Mouse (Mus musculus): ENCODE measurements around the gene Sub1. TPM values are rescaled to one million over a fixed set of nuclear protein-coding genes. Genes with fewer than 3 reads are reported as not detected.

Sub1 gene
- polyA plus RNA-seq, 1 experiment from 2014 or later, result 735 TPM

DNA sequence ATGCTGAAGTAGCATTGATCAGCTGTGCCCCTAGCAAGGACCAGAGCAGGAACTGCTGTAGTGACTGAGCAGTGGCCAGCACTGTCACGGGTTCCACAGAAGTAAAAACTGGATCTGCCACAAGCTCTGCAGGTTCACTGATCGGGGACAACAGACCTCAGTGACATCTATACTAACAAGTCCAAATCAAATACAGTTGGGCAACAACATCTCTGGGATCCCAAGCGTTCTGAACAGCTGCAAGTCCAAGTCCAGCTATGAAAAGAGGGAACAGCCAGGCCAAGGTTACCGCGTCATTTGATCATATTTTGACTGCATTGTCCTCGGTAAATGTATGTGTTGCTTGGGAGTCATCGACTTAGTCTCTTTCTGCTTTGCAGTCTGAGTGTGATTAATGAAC, 10.6 kb upstream of the Sub1 start:
- H3K27ac ChIP-seq (ENCODE audit: low read depth, low read length), result no peak overlapping the region
- no peak overlapping the region for H3K4me2 ChIP-seq (ENCODE audit: low read depth)
- no peaks in the 10 kb centered on the region for H3K4me1 ChIP-seq (ENCODE audit: control insufficient read depth, insufficient read depth, low read length)
- no peak overlapping the region for H3K4me3 ChIP-seq (ENCODE audit: low read depth, low read length)
- no peaks in the 10 kb centered on the region for H3K9me3 ChIP-seq (ENCODE audit: control insufficient read depth, low read length)
- DNase-seq (ENCODE audit: low spot score) (no peak), ATAC-seq (ENCODE audit: insufficient read depth, low FRiP score, low TSS enrichment) (no peak)
- WGBS, result 86% methylated on average over 7 of the region's 7 CpGs
- H3K36me3 ChIP-seq (ENCODE audit: control insufficient read depth, insufficient read depth, low read length), result no peaks in the 10 kb centered on the region
- no peaks in the 10 kb centered on the region for H3K27me3 ChIP-seq (ENCODE audit: control insufficient read depth, insufficient read depth, low read length)
- H3K9ac ChIP-seq (ENCODE audit: low read length), result no peak overlapping the region

DNA sequence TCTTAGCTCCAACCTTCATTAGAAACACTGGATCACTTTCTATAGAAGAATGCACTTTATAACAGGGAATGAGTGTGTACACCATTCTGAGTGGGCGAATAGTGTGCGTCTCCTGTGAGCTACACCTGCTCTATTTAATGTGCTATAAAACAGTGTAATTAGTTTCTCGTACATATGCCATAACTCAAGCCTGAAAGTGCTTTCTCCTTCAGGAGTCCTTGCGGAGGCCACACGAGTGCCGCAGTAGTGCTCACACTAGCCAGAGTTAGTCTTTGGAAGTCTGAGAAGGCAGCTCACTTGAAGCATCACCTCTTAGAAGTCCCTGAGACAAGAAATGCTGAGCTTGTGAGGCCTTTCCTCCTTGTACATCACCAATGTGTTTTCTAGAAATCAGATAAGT, 9.4 kb upstream of the Sub1 start:
- no peak overlapping the region for H3K9ac ChIP-seq (ENCODE audit: low read length)
- no peak overlapping the region for H3K4me3 ChIP-seq (ENCODE audit: low read depth, low read length)
- no peak overlapping the region for H3K27ac ChIP-seq (ENCODE audit: low read depth, low read length)
- H3K27me3 ChIP-seq (ENCODE audit: control insufficient read depth, insufficient read depth, low read length), result no peaks in the 10 kb centered on the region
- no peaks in the 10 kb centered on the region for H3K36me3 ChIP-seq (ENCODE audit: control insufficient read depth, insufficient read depth, low read length)
- no peaks in the 10 kb centered on the region for H3K9me3 ChIP-seq (ENCODE audit: control insufficient read depth, low read length)
- H3K4me1 ChIP-seq (ENCODE audit: control insufficient read depth, insufficient read depth, low read length), result no peaks in the 10 kb centered on the region
- DNase-seq (ENCODE audit: low spot score), result no peak
- ATAC-seq (ENCODE audit: insufficient read depth, low FRiP score, low TSS enrichment), result no peak
- H3K4me2 ChIP-seq (ENCODE audit: low read depth), result no peak overlapping the region
- 88% methylated on average over 6 of the region's 6 CpGs for WGBS

DNA sequence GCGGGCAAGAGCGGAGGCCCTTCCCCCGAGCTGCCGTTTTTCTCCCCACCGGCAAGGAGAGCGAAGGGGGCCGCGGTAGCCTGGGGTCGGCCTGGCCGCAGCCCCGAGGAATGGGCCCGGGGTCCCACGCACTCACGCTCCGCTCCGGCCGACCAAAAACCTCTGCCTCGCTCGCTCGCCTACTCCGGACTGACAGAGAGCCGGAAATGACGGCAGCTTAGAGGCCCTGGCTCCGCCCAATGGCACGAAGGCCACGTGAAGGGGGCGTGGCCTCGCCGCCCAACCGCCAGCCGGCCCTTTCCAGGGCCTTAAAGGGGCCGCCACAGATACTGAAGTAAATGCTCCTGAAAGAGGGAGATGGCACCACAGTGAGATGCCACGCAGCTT, 975 bp downstream of the Sub1 start:
- Histone ChIP-seq H3K4me1 (ENCODE audit: control insufficient read depth, insufficient read depth, low read length) (peaks cover 4% of the 10 kb centered on the region; the same call in 1 of the 2 replicates), H3K9me3 (ENCODE audit: control insufficient read depth, low read length) (no peaks in the 10 kb centered on the region), H3K4me2 (ENCODE audit: low read depth) (peak overlapping the region; percentile 76), H3K4me3 (ENCODE audit: low read depth, low read length) (peak overlapping the region; percentile 99), H3K27me3 (ENCODE audit: control insufficient read depth, insufficient read depth, low read length) (no peaks in the 10 kb centered on the region), H3K9ac (ENCODE audit: low read length) (peak overlapping the region; percentile 90), H3K27ac (ENCODE audit: low read depth, low read length) (peak overlapping the region; percentile 72; the same call in 1 of the 2 replicates), H3K36me3 (ENCODE audit: control insufficient read depth, insufficient read depth, low read length) (peaks cover 2% of the 10 kb centered on the region; the same call in 1 of the 2 replicates)
- WGBS, result 0% methylated on average over 33 of the region's 33 CpGs
- peak; percentile 98 for ATAC-seq (ENCODE audit: insufficient read depth, low FRiP score, low TSS enrichment)
- peak; percentile 97 for DNase-seq (ENCODE audit: low spot score)

DNA sequence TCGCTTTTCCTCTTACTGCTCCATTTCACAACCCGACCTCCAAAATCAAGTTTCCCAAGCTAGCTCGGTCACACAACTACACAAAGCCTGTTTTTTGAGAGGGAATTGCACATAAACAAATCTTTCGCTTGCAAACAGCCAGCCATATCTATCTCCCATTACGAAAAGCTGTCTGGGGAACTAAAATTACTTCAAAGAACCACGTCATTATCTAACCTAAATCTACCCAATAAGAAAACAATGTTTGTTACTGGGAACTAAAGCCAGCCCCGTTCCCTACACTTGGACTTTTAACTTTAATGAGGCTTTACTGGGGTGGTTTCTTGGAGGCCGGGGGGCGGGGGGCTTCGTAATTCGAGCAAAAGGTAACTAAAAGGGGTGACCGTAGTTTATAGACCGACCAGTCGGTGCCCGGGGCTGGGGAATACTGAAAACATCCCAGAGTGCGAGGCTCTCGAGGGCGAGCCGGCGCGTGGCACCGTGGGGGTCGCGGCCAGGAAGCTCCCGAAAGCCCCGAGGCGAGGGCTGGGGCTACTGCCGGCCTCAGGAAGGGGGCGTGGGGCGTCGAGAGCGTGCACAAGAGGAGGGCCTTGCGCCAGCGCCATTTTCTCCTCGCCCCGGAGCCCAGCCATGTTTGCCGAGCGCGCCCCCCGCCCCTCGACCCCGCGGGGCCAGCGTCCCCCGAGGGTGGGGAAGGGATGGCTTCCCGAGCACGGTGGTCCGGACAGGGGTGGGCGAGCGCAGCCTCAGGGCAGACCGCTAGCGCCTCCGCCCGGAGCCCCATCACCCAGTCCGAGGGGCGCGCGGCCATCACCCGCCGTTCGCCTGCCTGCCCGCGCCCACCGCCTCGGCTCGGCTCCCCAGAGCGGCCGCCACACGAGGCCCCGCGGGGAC, 1.6 kb downstream of the Sub1 start:
- ATAC-seq (ENCODE audit: insufficient read depth, low FRiP score, low TSS enrichment) (peak; percentile 83), DNase-seq (ENCODE audit: low spot score) (peak; percentile 77)
- peak overlapping the region; percentile 90 for H3K9ac ChIP-seq (ENCODE audit: low read length)
- peak overlapping the region; percentile 76 for H3K4me2 ChIP-seq (ENCODE audit: low read depth)
- H3K27ac ChIP-seq (ENCODE audit: low read depth, low read length), result peak overlapping the region; percentile 72; the same call in 1 of the 2 replicates
- peaks cover 4% of the 10 kb centered on the region; the same call in 1 of the 2 replicates for H3K4me1 ChIP-seq (ENCODE audit: control insufficient read depth, insufficient read depth, low read length)
- no peaks in the 10 kb centered on the region for H3K27me3 ChIP-seq (ENCODE audit: control insufficient read depth, insufficient read depth, low read length)
- peak overlapping the region; percentile 99 for H3K4me3 ChIP-seq (ENCODE audit: low read depth, low read length)
- H3K36me3 ChIP-seq (ENCODE audit: control insufficient read depth, insufficient read depth, low read length), result peaks cover 2% of the 10 kb centered on the region; the same call in 1 of the 2 replicates
- 1% methylated on average over 46 of the region's 71 CpGs for WGBS
- H3K9me3 ChIP-seq (ENCODE audit: control insufficient read depth, low read length), result no peaks in the 10 kb centered on the region

DNA sequence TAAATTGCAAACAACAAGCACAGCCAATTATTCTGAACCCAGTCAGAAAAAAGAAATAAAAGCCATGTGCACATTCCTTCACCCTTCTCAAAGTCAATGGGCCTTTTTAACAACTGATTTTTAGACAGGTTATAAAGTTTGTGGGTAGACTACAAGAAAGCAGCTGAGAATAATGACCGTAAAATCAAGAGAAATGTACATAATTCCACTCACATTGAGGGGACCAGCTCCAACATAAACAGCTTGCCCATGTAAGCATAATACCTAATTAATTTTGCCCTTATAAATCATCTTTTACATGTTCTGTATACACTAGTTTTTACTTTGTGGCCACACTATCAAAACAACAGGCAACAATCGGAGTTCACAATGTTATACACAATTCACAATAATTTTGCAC, 2.8 kb downstream of the Sub1 start:
- DNase-seq (ENCODE audit: low spot score), result no peak
- Histone ChIP-seq H3K27me3 (ENCODE audit: control insufficient read depth, insufficient read depth, low read length) (no peaks in the 10 kb centered on the region), H3K9me3 (ENCODE audit: control insufficient read depth, low read length) (no peaks in the 10 kb centered on the region), H3K4me1 (ENCODE audit: control insufficient read depth, insufficient read depth, low read length) (peaks cover 4% of the 10 kb centered on the region; the same call in 1 of the 2 replicates), H3K4me2 (ENCODE audit: low read depth) (peak overlapping the region; percentile 76), H3K27ac (ENCODE audit: low read depth, low read length) (no peak overlapping the region), H3K4me3 (ENCODE audit: low read depth, low read length) (no peak overlapping the region), H3K36me3 (ENCODE audit: control insufficient read depth, insufficient read depth, low read length) (peaks cover 2% of the 10 kb centered on the region; the same call in 1 of the 2 replicates), H3K9ac (ENCODE audit: low read length) (no peak overlapping the region)
- 83% methylated on average over 2 of the region's 2 CpGs for WGBS
- ATAC-seq (ENCODE audit: insufficient read depth, low FRiP score, low TSS enrichment), result no peak

DNA sequence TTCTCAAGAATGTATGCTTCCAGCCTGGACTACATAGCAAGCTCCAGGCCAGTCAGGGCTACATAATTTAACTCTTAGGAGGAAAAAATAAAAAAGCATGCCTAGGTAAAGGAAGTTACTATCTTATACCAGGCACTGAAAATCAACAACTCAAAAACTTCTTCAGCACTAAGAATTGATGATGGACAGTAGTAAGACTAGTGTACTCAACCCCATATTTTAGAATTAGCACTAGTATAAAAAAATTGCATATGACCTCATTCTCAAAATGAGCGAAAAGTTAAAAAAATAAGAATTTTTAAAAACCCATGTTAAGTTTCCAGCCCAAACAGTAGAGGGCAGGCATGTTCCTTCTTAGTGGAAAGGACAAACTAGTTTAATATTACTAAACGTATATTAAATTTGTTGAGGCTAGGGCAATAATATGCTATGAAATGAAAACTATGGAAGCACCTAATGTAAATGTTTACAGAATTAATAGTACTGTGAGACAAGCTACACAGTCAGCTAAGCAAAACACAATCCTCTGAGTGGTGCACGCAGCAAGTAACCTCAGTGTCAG, 5.2 kb downstream of the Sub1 start:
- H3K36me3 ChIP-seq (ENCODE audit: control insufficient read depth, insufficient read depth, low read length), result peaks cover 4% of the 10 kb centered on the region
- 93% methylated on average over 3 of the region's 3 CpGs for WGBS

DNA sequence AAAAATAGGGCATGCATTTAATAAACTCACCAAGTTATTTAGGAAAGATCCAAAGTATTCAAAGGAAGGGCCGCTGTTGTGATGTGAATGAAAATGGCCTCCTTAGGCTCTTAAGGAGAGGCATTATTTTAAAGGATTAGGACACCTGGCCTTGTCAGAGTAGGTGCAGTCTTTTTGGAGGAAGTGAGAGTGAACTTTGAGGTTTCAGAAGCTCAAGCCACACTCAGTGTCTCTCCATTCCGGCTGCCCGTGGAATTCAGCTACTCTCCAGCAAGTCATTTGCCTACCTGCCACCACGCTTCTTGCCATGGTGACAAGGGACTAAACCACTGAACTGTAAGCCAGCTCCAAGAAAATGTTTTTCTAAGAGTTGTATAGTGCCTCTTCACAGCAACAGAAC, 8.2 kb downstream of the Sub1 start:
- ATAC-seq (ENCODE audit: insufficient read depth, low FRiP score, low TSS enrichment), result no peak
- Histone ChIP-seq H3K4me1 (ENCODE audit: control insufficient read depth, insufficient read depth, low read length) (no peaks in the 10 kb centered on the region), H3K27me3 (ENCODE audit: control insufficient read depth, insufficient read depth, low read length) (no peaks in the 10 kb centered on the region), H3K4me3 (ENCODE audit: low read depth, low read length) (no peak overlapping the region), H3K27ac (ENCODE audit: low read depth, low read length) (no peak overlapping the region), H3K4me2 (ENCODE audit: low read depth) (no peak overlapping the region), H3K9ac (ENCODE audit: low read length) (no peak overlapping the region), H3K9me3 (ENCODE audit: control insufficient read depth, low read length) (no peaks in the 10 kb centered on the region), H3K36me3 (ENCODE audit: control insufficient read depth, insufficient read depth, low read length) (peaks cover 9% of the 10 kb centered on the region)
- WGBS, result 94% methylated on average over 4 of the region's 4 CpGs
- no peak for DNase-seq (ENCODE audit: low spot score)

More for the DNA sequence above, 5.2 kb downstream of the Sub1 start:
- Histone ChIP-seq H3K4me2 (ENCODE audit: low read depth) (no peak overlapping the region), H3K4me3 (ENCODE audit: low read depth, low read length) (no peak overlapping the region), H3K27ac (ENCODE audit: low read depth, low read length) (no peak overlapping the region), H3K9me3 (ENCODE audit: control insufficient read depth, low read length) (no peaks in the 10 kb centered on the region), H3K4me1 (ENCODE audit: control insufficient read depth, insufficient read depth, low read length) (peaks cover 4% of the 10 kb centered on the region; the same call in 1 of the 2 replicates), H3K9ac (ENCODE audit: low read length) (no peak overlapping the region), H3K27me3 (ENCODE audit: control insufficient read depth, insufficient read depth, low read length) (no peaks in the 10 kb centered on the region)
- ATAC-seq (ENCODE audit: insufficient read depth, low FRiP score, low TSS enrichment), result no peak
- DNase-seq (ENCODE audit: low spot score), result no peak

DNA sequence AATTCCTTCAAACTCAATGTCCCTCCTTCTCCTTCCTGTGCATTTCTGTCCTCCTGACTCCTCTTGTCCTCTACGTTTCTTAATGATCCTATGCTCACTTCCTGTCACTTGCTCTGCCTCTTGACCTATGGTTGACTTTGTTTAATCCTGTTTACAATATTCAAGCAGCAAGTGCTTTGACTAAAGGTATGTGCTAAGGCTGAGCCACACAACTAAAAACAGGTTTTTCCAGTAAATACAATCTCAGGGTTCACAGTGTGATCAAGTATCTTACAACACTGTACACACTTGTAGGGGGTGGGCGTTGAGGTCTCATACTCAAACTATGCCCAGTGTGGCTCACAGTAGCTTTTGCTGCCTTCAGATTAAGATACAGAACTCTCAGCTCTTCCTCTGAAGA, 8.9 kb downstream of the Sub1 start:
- peaks cover 9% of the 10 kb centered on the region for H3K36me3 ChIP-seq (ENCODE audit: control insufficient read depth, insufficient read depth, low read length)
- 89% methylated on average over 2 of the region's 2 CpGs for WGBS

More for the DNA sequence above, 8.9 kb downstream of the Sub1 start:
- Histone ChIP-seq H3K4me3 (ENCODE audit: low read depth, low read length) (no peak overlapping the region), H3K9ac (ENCODE audit: low read length) (no peak overlapping the region), H3K27me3 (ENCODE audit: control insufficient read depth, insufficient read depth, low read length) (no peaks in the 10 kb centered on the region), H3K4me1 (ENCODE audit: control insufficient read depth, insufficient read depth, low read length) (no peaks in the 10 kb centered on the region), H3K27ac (ENCODE audit: low read depth, low read length) (no peak overlapping the region), H3K9me3 (ENCODE audit: control insufficient read depth, low read length) (no peaks in the 10 kb centered on the region), H3K4me2 (ENCODE audit: low read depth) (no peak overlapping the region)
- DNase-seq (ENCODE audit: low spot score) (no peak), ATAC-seq (ENCODE audit: insufficient read depth, low FRiP score, low TSS enrichment) (no peak)

Data from neural tube, embryonic 11.5 days (tissue).